Mouse (Mus musculus) stomach, postnatal 0 days (tissue): Measurements from ENCODE around the gene Clpsl2.

ENCODE experiments used
- CTCF ChIP-seq: IDR thresholded peaks from 2 replicates; pipeline ENCODE4 v1.5.1; 2016; ENCODE audit warnings: antibody characterized with exemption, low read depth, mild to moderate bottlenecking, moderate library complexity
- EP300 ChIP-seq: optimal IDR thresholded peaks from 2 replicates; pipeline ENCODE3; 2016; ENCODE audit warnings: antibody characterized with exemption

DNA sequence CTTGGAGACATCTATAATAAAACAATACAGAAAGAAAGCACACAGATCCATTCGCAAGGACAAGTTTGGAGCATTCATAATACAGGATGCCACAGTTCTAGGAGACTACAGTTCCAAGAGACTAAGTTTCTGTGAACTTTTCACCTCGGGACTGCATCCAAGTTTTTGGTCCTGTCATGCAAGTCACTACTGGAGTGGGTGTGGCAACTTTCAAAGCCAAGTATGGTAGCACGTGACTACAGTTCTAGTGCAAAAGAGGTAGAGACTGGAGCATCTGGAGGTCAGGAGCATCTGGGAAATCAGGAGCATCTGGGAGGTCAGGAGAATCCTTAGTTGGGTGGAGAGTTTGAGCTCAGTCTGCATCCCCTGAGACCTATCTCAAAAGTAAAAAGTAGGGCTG, 22.7 kb downstream of the Clpsl2 start:
- TF ChIP-seq CTCF (no peak), EP300 (no peak)
